Mouse (Mus musculus): Measurements from ENCODE around the gene Gm17402. TPM values are rescaled to one million over a fixed set of nuclear protein-coding genes. Genes with fewer than 3 reads are reported as not detected.

Gm17402 gene
- not detected for polyA plus RNA-seq (2017; shearing (Covaris generic))

DNA sequence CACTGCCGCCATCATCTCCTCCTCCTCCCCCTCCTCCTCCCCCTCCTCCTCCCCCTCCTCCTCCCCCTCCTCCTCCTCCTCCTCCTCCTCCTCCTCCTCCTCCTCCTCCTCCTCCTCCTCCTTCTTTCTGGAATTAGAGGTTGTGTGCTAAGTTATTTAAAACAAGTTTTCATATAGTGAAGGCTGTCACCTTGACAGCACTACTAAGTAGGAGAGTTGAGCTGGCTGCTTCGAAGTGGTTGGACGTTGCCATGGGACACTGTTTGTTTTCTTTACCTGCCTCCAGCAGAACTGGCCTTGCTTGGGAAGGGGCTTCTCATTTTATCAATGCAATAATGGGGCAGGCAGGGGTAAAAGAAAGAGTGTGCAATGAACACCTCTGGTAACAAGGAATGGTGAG lies at the start of gene Gm17402:
Gene Gm17402 (minus strand): TSS at position 101 of the 400 bp plus-strand sequence.

DNA sequence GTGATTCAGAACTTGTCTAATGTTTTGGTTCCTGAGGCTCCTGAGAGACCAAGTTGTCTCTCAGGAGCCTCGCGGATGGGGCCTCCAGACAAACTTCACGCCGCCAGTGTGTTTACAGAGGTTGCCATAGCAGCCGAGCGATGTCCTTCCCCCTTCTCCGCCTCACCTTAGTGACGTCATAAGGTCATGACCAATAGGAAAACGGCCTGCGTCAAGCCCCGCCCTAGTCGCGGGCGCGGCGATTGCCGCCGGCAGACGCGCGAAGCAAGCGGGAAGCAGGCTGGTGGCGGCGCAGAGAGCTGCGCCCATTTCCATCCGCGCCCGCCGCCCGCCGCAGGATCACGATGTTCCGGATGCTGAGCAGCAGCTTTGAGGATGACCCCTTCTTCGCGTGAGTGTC lies 1.1 kb downstream of the Gm17402 start, which contains the start of gene Mlf1:
Gene Mlf1 (plus strand): TSS at position 226 of the 400 bp plus-strand sequence.

Other genes starting within 250 kb of the Gm17402 start
- gene Mlf1, start 1.1 kb downstream of the Gm17402 start, polyA plus RNA-seq (2017; shearing (Covaris generic)), result 4.3 TPM
- 32.9 TPM for gene Gfm1, start 54.9 kb upstream of the Gm17402 start, polyA plus RNA-seq (2017; shearing (Covaris generic))
- 8.8 TPM for gene Lxn, start 88.8 kb upstream of the Gm17402 start, polyA plus RNA-seq (2017; shearing (Covaris generic))
- gene Rarres1, start 140.4 kb upstream of the Gm17402 start, polyA plus RNA-seq (2017; shearing (Covaris generic)), result not detected
- 44.9 TPM for gene Mfsd1, start 207.6 kb upstream of the Gm17402 start, polyA plus RNA-seq (2017; shearing (Covaris generic))